Mouse (Mus musculus): ENCODE data around the gene Itih4.
A peak's percentile ranks its signal among the peaks of the same experiment; 100 is the strongest.

The Itih4 gene

GRCm38 (mm10) chr14:30943860-30944674 lies 57.8 kb downstream of the Itih4 start:
- peak; percentile 36 for DNase-seq (ENCODE audit: low spot score)

GRCm38 (mm10) chr14:30944745-30945144 lies 58.5 kb downstream of the Itih4 start:
- DNase-seq (ENCODE audit: low spot score): no peak

GRCm38 (mm10) chr14:30949986-30950385 lies 63.7 kb downstream of the Itih4 start:
- no peak for DNase-seq (ENCODE audit: low spot score)

GRCm38 (mm10) chr14:30951154-30951825 lies 65.0 kb downstream of the Itih4 start, which contains the start of gene Nek4:
Nek4 (plus strand) TSS chr14:30951377.
- peak; percentile 96 for DNase-seq (ENCODE audit: low spot score)

All from T-cell, adult 2 months (primary cell).